9 mouse cellular contexts compared by ENCODE assay signal in genomic region chr11:75014816-75015215, GRCm38 (mm10).
DNase-seq lines count a peak whose midpoint lies in the region; ATAC-seq and TF ChIP-seq lines count a peak whose summit lies in the region.
"Had no signal": no experiment of that assay in that cellular context is flagged by ENCODE, and none has a peak within 500 bp of the region (broad histone marks: within the 10 kb centered on the region; RNA-seq: fewer than 3 reads in every experiment).

No protein-coding gene starts in this region.

- H3K9me3 ChIP-seq in kidney, embryonic 15.5 days (replicated peaks) = no peaks in the 10 kb centered on the region
- H3K9me3 ChIP-seq in hindbrain, postnatal 0 days (ENCODE audit: low read length) = no peaks in the 10 kb centered on the region
- H3K9me3 ChIP-seq: megakaryocyte, embryonic 14.5 days had no signal

- no peak overlapping the region for H3K4me3 ChIP-seq in kidney, embryonic 15.5 days (replicated peaks)
- no peak overlapping the region for H3K4me3 ChIP-seq in hindbrain, postnatal 0 days (ENCODE audit: low read length)
- H3K4me3 ChIP-seq: megakaryocyte, embryonic 14.5 days had no signal

- H3K27ac ChIP-seq in kidney, embryonic 15.5 days = peak overlapping the region; percentile 91
- peak overlapping the region; percentile 52 for H3K27ac ChIP-seq in hindbrain, postnatal 0 days

- H3K27me3 ChIP-seq in kidney, embryonic 15.5 days = no peaks in the 10 kb centered on the region
- no peaks in the 10 kb centered on the region for H3K27me3 ChIP-seq in hindbrain, postnatal 0 days (ENCODE audit: insufficient read depth, low read length)
- H3K27me3 ChIP-seq: megakaryocyte, embryonic 14.5 days had no signal

- 87% methylated on average over 4 of the region's 4 CpGs for WGBS in kidney, embryonic 15.5 days
- 21% methylated on average over 4 of the region's 4 CpGs for WGBS in hindbrain, postnatal 0 days

- peaks cover 59% of the 10 kb centered on the region for H3K4me1 ChIP-seq in kidney, embryonic 15.5 days
- H3K4me1 ChIP-seq in hindbrain, postnatal 0 days (ENCODE audit: insufficient read depth, low read length) = peaks cover 24% of the 10 kb centered on the region

- H3K4me2 ChIP-seq in kidney, embryonic 15.5 days = no peak overlapping the region
- H3K4me2 ChIP-seq in hindbrain, postnatal 0 days (ENCODE audit: low read depth, low read length) = no peak overlapping the region

- H3K9ac ChIP-seq in kidney, embryonic 15.5 days = no peak overlapping the region
- H3K9ac ChIP-seq in hindbrain, postnatal 0 days (replicated peaks; ENCODE audit: low read length) = no peak overlapping the region

- TF ChIP-seq CTCF in hindbrain, postnatal 0 days (IDR thresholded peaks at IDR 0.05; ENCODE audit: low read depth) = no peak

- no peak for ATAC-seq in kidney, embryonic 15.5 days (replicated peaks; ENCODE audit: low FRiP score)
- ATAC-seq in hindbrain, postnatal 0 days = no peak

- H3K36me3 ChIP-seq in kidney, embryonic 15.5 days = no peaks in the 10 kb centered on the region
- no peaks in the 10 kb centered on the region for H3K36me3 ChIP-seq in hindbrain, postnatal 0 days (ENCODE audit: insufficient read depth, low read length)

- DNase-seq in kidney, adult 8-10 months = no peak
- peak; percentile 88 for DNase-seq in brain, adult 2 months (ENCODE audit: low read depth, low spot score)
- DNase-seq in cerebellum, postnatal 36 days = peak; percentile 66 to 69
- peak; percentile 23 for DNase-seq in hindbrain, postnatal 0 days (ENCODE audit: low spot score)
- no peak for DNase-seq in gastrocnemius, postnatal 4 days (ENCODE audit: low spot score in 2 of 2)
- DNase-seq in urinary bladder, postnatal 10 days (ENCODE audit: low spot score) = no peak
- no peak for DNase-seq in layer of hippocampus, postnatal 25 days (ENCODE audit: extremely low spot score in 1 of 2, low spot score in 1 of 2)

Comparison
In these comparisons a context has a peak if more than half of its experiments do, and no peak if none do; other contexts are left out.
1. DNase-seq: peak in brain, adult 2 months (single experiment), cerebellum, postnatal 36 days (2 of 2) and hindbrain, postnatal 0 days (single experiment); none in kidney, adult 8-10 months (0 of 2), gastrocnemius, postnatal 4 days (0 of 2), urinary bladder, postnatal 10 days (single experiment) and layer of hippocampus, postnatal 25 days (0 of 2).